Mouse (Mus musculus): Measurements from ENCODE around the gene Osbpl3.
A peak's percentile ranks its signal among the peaks of the same experiment; 100 is the strongest.

Gene Osbpl3

GRCm38 (mm10) chr6:50263670-50264069 lies 192.3 kb downstream of the Osbpl3 start, which contains the start of gene Gsdme:
Gene Gsdme (minus strand): TSS chr6:50263862.
- no peak for DNase-seq

GRCm38 (mm10) chr6:50262310-50262709 lies 193.7 kb downstream of the Osbpl3 start:
- no peak for DNase-seq

- DNase-seq: no peak
Observed at GRCm38 (mm10) chr6:50261922-50262261, 194.1 kb downstream of the Osbpl3 start.

- DNase-seq: peak; percentile 89 to 92
Observed at GRCm38 (mm10) chr6:50261201-50261921, 194.6 kb downstream of the Osbpl3 start.

GRCm38 (mm10) chr6:50255356-50255755 lies 200.6 kb downstream of the Osbpl3 start:
- no peak for DNase-seq

GRCm38 (mm10) chr6:50254723-50255184 lies 201.2 kb downstream of the Osbpl3 start:
- DNase-seq: peak in 1 of 2 experiments; percentile 16

GRCm38 (mm10) chr6:50252690-50253089 lies 203.3 kb downstream of the Osbpl3 start:
- no peak for DNase-seq

GRCm38 (mm10) chr6:50247791-50248190 lies 208.2 kb downstream of the Osbpl3 start:
- no peak for DNase-seq

- DNase-seq: no peak
Observed at GRCm38 (mm10) chr6:50247356-50247755, 208.6 kb downstream of the Osbpl3 start.

- no peak for DNase-seq
Observed at GRCm38 (mm10) chr6:50244967-50245366, 211.0 kb downstream of the Osbpl3 start.

- no peak for DNase-seq
Observed at GRCm38 (mm10) chr6:50244126-50244525, 211.9 kb downstream of the Osbpl3 start.
